8 mouse cellular contexts compared by ENCODE assay signal in genomic region chr8:12477449-12478401, GRCm38 (mm10).
DNase-seq lines count a peak whose midpoint lies in the region; ATAC-seq and TF ChIP-seq lines count a peak whose summit lies in the region.

No protein-coding gene starts in this region.

- peak overlapping the region; percentile 39 for H3K4me3 ChIP-seq in left cerebral cortex, adult 2 months
- peak overlapping the region; percentile 36 for H3K4me3 ChIP-seq in hindbrain, embryonic 15.5 days
- H3K4me3 ChIP-seq in neural tube, embryonic 15.5 days (replicated peaks), result peak overlapping the region; percentile 37

- 0 out of 2 replicates have a peak, but pooled peaks have one; percentile 25 for ATAC-seq in hindbrain, embryonic 15.5 days (ENCODE audit: low FRiP score, low read depth)
- ATAC-seq in neural tube, embryonic 15.5 days (ENCODE audit: low FRiP score), result peak; percentile 45; the same call in 1 of the 2 replicates
- ATAC-seq in granulocyte monocyte progenitor cell, adult 5-6 weeks (replicated peaks; ENCODE audit: poor library complexity, severe bottlenecking), result no peak
- ATAC-seq in inflammation-experienced regulatory T-cells, adult 6 months, result no peak

- H3K4me1 ChIP-seq in hindbrain, embryonic 15.5 days (replicated peaks), result peaks cover 25% of the 10 kb centered on the region
- H3K4me1 ChIP-seq in neural tube, embryonic 15.5 days, result peaks cover 18% of the 10 kb centered on the region

- no peaks in the 10 kb centered on the region for H3K9me3 ChIP-seq in hindbrain, embryonic 15.5 days
- H3K9me3 ChIP-seq in neural tube, embryonic 15.5 days (replicated peaks), result no peaks in the 10 kb centered on the region

- H3K27ac ChIP-seq in left cerebral cortex, adult 2 months, result no peak overlapping the region
- peak overlapping the region; percentile 59 for H3K27ac ChIP-seq in hindbrain, embryonic 15.5 days (replicated peaks)
- H3K27ac ChIP-seq in neural tube, embryonic 15.5 days (replicated peaks), result 0 out of 2 replicates have a peak overlapping the region, but pooled peaks have one; percentile 18

- H3K36me3 ChIP-seq in hindbrain, embryonic 15.5 days, result no peaks in the 10 kb centered on the region
- no peaks in the 10 kb centered on the region for H3K36me3 ChIP-seq in neural tube, embryonic 15.5 days

- no peak for TF ChIP-seq CTCF in left cerebral cortex, adult 2 months (IDR thresholded peaks at IDR 0.05)

- intact Hi-C loops in left cerebral cortex, adult 2 months (cut with DNase I), result no loop called here
- intact Hi-C loops in left cerebral cortex, postnatal 10 days (cut with DNase I), result no loop called here

- H3K4me2 ChIP-seq in hindbrain, embryonic 15.5 days, result peak overlapping the region; percentile 64
- peak overlapping the region; percentile 72 for H3K4me2 ChIP-seq in neural tube, embryonic 15.5 days

- DNase-seq in left cerebral cortex, adult 2 months (ENCODE audit: extremely low spot score in 1 of 2, low spot score in 2 of 2), result peak in 1 of 2 experiments; percentile 16
- no peak for DNase-seq in left cerebral cortex, postnatal 10 days (ENCODE audit: extremely low spot score in 1 of 2, low spot score in 2 of 2)
- peak; percentile 62 for DNase-seq in embryo, embryonic 9.5 days (ENCODE audit: extremely low spot score)
- DNase-seq in thymus, postnatal 10 days (ENCODE audit: low spot score in 2 of 2), result no peak

- H3K27me3 ChIP-seq in hindbrain, embryonic 15.5 days, result peaks cover 29% of the 10 kb centered on the region
- H3K27me3 ChIP-seq in neural tube, embryonic 15.5 days (replicated peaks), result peaks cover 39% of the 10 kb centered on the region

- WGBS in hindbrain, embryonic 15.5 days, result 6% methylated on average over 39 of the region's 39 CpGs
- WGBS in neural tube, embryonic 15.5 days, result 9% methylated on average over 39 of the region's 39 CpGs

- peak overlapping the region; percentile 37; the same call in 1 of the 2 replicates for H3K9ac ChIP-seq in hindbrain, embryonic 15.5 days
- H3K9ac ChIP-seq in neural tube, embryonic 15.5 days (replicated peaks), result peak overlapping the region; percentile 40; the same call in 1 of the 2 replicates

Comparison
In these comparisons a context has a peak if more than half of its experiments do, and no peak if none do; other contexts are left out.
1. ATAC-seq: peak in hindbrain, embryonic 15.5 days (single experiment) and neural tube, embryonic 15.5 days (single experiment); none in granulocyte monocyte progenitor cell, adult 5-6 weeks (single experiment) and inflammation-experienced regulatory T-cells, adult 6 months (single experiment).
2. Peak in every context shown above with its lines, with median percentiles within 50 percentile points of each other: H3K4me3 ChIP-seq.